Mouse (Mus musculus) limb, embryonic 15.5 days (tissue): ENCODE measurements at regions not wholly inside any gene's neighbourhood (a gene's known extent, or its start where the extent isn't known, plus 50 kb on each side); places are given as distances from the start of the nearest gene placed in this dataset.

Source experiments
- ATAC-seq: fragments of 200-750 bp; cut with Nextera tagmentation; 2 replicates; pipeline ENCODE4 v1.8.0; 2017; ENCODE audit warnings: low read depth, moderate TSS enrichment; ENCODE audit not compliant: insufficient number of reproducible peaks, low FRiP score, low TSS enrichment
- H3K27ac ChIP-seq: fragments of 300-500 bp; sonication (generic); 2 replicates; pipeline ENCODE4 v1.5.1; 2015; ENCODE audit warnings: moderate library complexity, mild to moderate bottlenecking, inconsistent platforms
- H3K27me3 ChIP-seq: fragments of 300-500 bp; sonication (generic); 2 replicates; pipeline ENCODE4 v1.6.1; 2015; ENCODE audit warnings: inconsistent platforms
- H3K36me3 ChIP-seq: fragments of 300-500 bp; sonication (generic); 2 replicates; pipeline ENCODE4 v1.6.1; 2015; ENCODE audit warnings: inconsistent platforms
- H3K4me1 ChIP-seq: fragments of 300-500 bp; sonication (generic); 2 replicates; pipeline ENCODE4 v1.6.1; 2015; ENCODE audit warnings: inconsistent platforms
- H3K4me2 ChIP-seq: fragments of 300-500 bp; sonication (generic); 2 replicates; pipeline ENCODE4 v1.6.1; 2015; ENCODE audit warnings: mild to moderate bottlenecking, inconsistent platforms
- H3K4me3 ChIP-seq: fragments of 300-500 bp; sonication (generic); 2 replicates; pipeline ENCODE4 v1.5.1; 2015; ENCODE audit warnings: mild to moderate bottlenecking, inconsistent platforms
- H3K9ac ChIP-seq: fragments of 300-500 bp; sonication (generic); 2 replicates; pipeline ENCODE4 v1.6.1; 2015; ENCODE audit warnings: inconsistent platforms
- H3K9me3 ChIP-seq: fragments of 300-500 bp; sonication (generic); 2 replicates; pipeline ENCODE4 v1.6.1; 2016; ENCODE audit warnings: inconsistent platforms
- WGBS: fragments of 180-500 bp; shearing (Covaris S2); methylation state at CpG from one replicate; pipeline ENCODE4 v1.1.7; 2015; 5-methylcytosine and 5-hydroxymethylcytosine counted together

DNA sequence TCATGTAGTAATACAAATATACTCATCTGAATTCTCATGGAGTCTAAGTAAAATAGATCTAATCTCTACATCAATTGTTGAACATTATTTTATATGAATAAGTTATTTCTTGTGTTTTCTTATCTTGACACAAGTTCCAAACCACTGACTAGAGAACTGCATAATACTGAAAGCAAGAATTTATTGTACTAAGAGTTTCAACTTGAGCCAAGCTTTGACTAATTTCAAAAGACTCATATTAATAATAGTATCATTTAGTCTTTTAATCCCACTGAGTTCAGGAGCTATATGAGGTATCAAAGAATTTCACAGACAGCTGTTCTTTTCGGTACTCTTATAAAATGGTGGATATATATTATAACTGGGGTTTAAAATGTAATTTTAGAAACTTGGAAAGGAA is 103.3 kb upstream of the Tbl1xr1 start:
- Histone ChIP-seq H3K4me1 (no peaks in the 10 kb centered on the region), H3K4me3 (no peak overlapping the region), H3K9ac (no peak overlapping the region), H3K27ac (no peak overlapping the region), H3K9me3 (no peaks in the 10 kb centered on the region), H3K4me2 (no peak overlapping the region), H3K27me3 (no peaks in the 10 kb centered on the region), H3K36me3 (no peaks in the 10 kb centered on the region)
- ATAC-seq, result no peak
- WGBS, result 62% methylated on average over 1 of the region's 1 CpGs

GRCm38 (mm10) chr3:21973681-21974080 is 102.8 kb upstream of the Tbl1xr1 start:
- Histone ChIP-seq H3K4me2 (no peak overlapping the region), H3K27ac (no peak overlapping the region), H3K4me1 (no peaks in the 10 kb centered on the region), H3K9ac (no peak overlapping the region), H3K4me3 (no peak overlapping the region), H3K36me3 (no peaks in the 10 kb centered on the region), H3K9me3 (no peaks in the 10 kb centered on the region), H3K27me3 (no peaks in the 10 kb centered on the region)
- ATAC-seq, result no peak
- WGBS, result 58% methylated on average over 7 of the region's 7 CpGs

GRCm38 (mm10) chr3:21974766-21975165 is 101.7 kb upstream of the Tbl1xr1 start:
- Histone ChIP-seq H3K36me3 (no peaks in the 10 kb centered on the region), H3K9ac (no peak overlapping the region), H3K27me3 (no peaks in the 10 kb centered on the region), H3K4me1 (no peaks in the 10 kb centered on the region), H3K4me3 (no peak overlapping the region), H3K4me2 (no peak overlapping the region), H3K27ac (no peak overlapping the region), H3K9me3 (no peaks in the 10 kb centered on the region)
- no peak for ATAC-seq
- WGBS, result 71% methylated on average over 2 of the region's 2 CpGs

GRCm38 (mm10) chr3:21977775-21978174 is 98.7 kb upstream of the Tbl1xr1 start:
- Histone ChIP-seq H3K27ac (no peak overlapping the region), H3K27me3 (no peaks in the 10 kb centered on the region), H3K4me1 (no peaks in the 10 kb centered on the region), H3K9me3 (no peaks in the 10 kb centered on the region), H3K4me3 (no peak overlapping the region), H3K4me2 (no peak overlapping the region), H3K9ac (no peak overlapping the region), H3K36me3 (no peaks in the 10 kb centered on the region)
- ATAC-seq, result no peak
- WGBS, result 86% methylated on average over 1 of the region's 1 CpGs

DNA sequence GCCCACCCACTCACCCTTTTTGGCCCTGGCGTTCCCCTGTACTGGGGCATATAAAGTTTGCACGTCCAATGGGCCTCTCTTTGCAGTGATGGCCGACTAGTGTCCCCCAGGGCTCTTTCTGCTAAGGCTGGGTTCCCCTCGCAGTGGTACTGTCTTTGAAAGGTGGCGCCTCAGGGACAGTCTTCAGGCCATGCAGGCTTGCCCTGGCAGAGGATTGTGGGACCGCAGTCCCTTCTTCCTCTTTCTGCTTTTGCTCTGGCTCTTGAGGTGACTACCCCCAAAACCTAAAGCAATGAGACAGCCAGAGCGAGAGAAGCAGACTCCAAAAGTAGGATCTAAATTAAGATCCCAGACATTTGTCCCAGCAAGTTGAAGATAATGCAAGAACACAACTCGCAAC is 93.5 kb upstream of the Tbl1xr1 start:
- WGBS, result 85% methylated on average over 8 of the region's 8 CpGs
- no peak overlapping the region for H3K4me3 ChIP-seq
- H3K36me3 ChIP-seq, result no peaks in the 10 kb centered on the region
- no peaks in the 10 kb centered on the region for H3K9me3 ChIP-seq
- H3K27ac ChIP-seq, result no peak overlapping the region
- no peak overlapping the region for H3K4me2 ChIP-seq
- H3K27me3 ChIP-seq, result no peaks in the 10 kb centered on the region
- ATAC-seq, result no peak
- no peaks in the 10 kb centered on the region for H3K4me1 ChIP-seq
- H3K9ac ChIP-seq, result no peak overlapping the region

DNA sequence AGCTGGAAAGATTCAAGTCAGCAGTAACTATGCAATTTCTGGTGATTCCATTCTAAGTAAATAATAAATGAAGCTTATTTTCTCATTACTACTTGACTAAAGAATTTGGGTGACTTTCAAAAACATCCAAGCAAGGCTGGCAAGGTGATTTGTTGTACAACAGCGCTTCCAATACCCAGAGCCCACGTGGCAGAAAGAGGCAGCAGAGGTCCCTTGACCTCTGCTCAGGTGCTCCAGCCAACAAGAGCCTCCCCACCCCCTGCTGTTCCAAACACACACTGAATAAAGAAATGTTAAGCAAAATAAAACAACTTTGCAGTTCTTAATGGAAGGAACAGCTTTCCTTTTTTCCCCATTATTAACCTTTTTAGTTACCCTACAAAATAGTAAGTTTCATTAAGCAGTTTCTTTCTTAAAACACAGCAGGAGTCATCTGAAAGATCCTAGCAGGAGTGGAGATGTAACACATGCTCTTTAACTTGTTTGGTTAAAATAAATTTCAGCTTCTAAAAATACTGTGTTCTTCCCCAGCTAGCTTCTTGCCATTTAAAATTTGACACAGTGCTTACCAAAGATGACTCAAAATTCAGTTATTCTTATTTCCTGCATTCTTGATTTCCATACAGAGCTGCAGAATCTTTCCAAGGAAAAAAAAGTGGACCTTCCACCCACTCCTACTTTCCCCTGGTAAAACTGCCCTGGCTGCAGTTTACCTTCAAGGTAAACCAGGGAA is 92.3 kb upstream of the Tbl1xr1 start:
- ATAC-seq, result no peak
- no peak overlapping the region for H3K27ac ChIP-seq
- 35% methylated on average over 2 of the region's 2 CpGs for WGBS
- no peaks in the 10 kb centered on the region for H3K36me3 ChIP-seq
- H3K27me3 ChIP-seq, result no peaks in the 10 kb centered on the region
- no peak overlapping the region for H3K4me3 ChIP-seq
- no peaks in the 10 kb centered on the region for H3K9me3 ChIP-seq
- H3K9ac ChIP-seq, result no peak overlapping the region
- no peaks in the 10 kb centered on the region for H3K4me1 ChIP-seq
- no peak overlapping the region for H3K4me2 ChIP-seq

DNA sequence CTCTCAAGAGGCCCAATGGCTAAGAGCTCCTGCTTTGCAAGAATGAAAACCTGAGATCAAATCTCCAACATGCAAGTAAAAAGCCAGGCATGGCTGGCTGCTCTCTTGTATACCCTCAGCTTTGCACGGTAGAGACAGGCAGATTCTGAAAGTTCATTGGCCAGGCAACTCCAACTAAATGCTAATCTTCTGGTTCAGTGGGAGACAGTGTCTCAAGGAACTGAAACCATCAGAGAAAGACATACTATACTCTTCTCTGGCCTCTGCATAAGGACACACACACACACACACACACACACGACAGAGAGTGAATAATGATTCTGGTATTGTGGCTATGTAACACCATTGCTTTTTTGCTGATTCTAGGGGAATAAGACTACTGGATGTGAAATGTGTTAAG is 91.6 kb upstream of the Tbl1xr1 start:
- no peaks in the 10 kb centered on the region for H3K9me3 ChIP-seq
- H3K4me1 ChIP-seq, result no peaks in the 10 kb centered on the region
- no peak overlapping the region for H3K27ac ChIP-seq
- WGBS, result 57% methylated on average over 2 of the region's 2 CpGs
- no peak overlapping the region for H3K4me2 ChIP-seq
- H3K9ac ChIP-seq, result no peak overlapping the region
- H3K27me3 ChIP-seq, result no peaks in the 10 kb centered on the region
- ATAC-seq, result no peak
- no peaks in the 10 kb centered on the region for H3K36me3 ChIP-seq
- H3K4me3 ChIP-seq, result no peak overlapping the region

DNA sequence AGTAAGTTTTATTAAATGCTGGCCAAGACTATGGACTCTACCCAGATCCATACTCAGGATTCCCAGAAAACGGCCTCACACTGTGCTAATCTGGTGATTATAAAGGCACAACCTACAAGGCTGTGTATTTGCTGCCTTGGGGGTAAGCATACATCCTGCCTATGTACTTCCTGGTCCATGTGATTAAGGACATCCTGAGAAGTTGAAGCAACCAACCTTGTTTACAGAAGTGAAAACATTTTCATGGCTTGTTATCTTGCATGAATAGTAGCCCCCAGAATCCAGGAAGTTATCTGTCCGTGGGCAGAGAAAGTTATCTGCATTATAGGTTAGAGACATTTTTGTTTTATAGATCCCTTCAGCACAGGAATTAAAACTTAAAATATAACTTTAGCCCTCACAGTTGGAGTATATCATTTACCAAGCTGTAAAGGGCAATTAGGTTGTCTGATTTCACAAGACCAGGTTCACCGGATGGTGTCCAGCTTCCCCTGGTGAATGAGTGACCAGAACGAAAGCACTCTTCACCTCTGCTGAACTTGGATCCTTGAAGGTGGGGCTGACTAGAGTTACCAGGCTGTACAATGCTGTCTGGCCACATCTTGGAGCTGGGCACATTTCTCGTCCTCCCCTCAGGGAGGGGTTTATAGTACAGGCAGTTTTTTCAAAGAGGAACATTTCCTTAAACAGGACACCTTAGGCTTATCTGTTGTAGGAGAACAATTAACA is 90.1 kb upstream of the Tbl1xr1 start:
- H3K4me3 ChIP-seq, result no peak overlapping the region
- H3K9me3 ChIP-seq, result no peaks in the 10 kb centered on the region
- ATAC-seq, result no peak
- H3K27me3 ChIP-seq, result no peaks in the 10 kb centered on the region
- no peaks in the 10 kb centered on the region for H3K36me3 ChIP-seq
- no peaks in the 10 kb centered on the region for H3K4me1 ChIP-seq
- no peak overlapping the region for H3K27ac ChIP-seq
- no peak overlapping the region for H3K4me2 ChIP-seq
- WGBS, result 67% methylated on average over 5 of the region's 5 CpGs
- no peak overlapping the region for H3K9ac ChIP-seq

DNA sequence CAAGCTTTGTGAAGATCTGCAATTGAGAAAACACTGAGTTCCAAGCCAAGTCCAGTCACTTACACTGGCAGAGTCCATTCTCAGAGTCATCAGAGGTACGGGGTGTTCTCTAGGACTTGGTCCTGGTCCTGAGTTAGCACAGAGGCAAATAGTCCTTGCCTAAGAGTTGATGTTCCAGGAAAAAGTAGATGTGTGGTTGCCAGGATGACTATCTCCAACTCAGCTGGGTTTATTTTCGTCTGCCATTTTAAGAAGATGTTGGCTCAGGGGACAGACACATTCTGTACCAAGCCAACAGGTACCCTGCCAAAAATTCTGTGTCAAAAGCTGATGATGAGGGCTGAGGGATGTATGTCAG is 89.6 kb upstream of the Tbl1xr1 start:
- H3K27me3 ChIP-seq, result no peaks in the 10 kb centered on the region
- no peak overlapping the region for H3K9ac ChIP-seq
- no peaks in the 10 kb centered on the region for H3K9me3 ChIP-seq
- H3K27ac ChIP-seq, result no peak overlapping the region
- no peak overlapping the region for H3K4me2 ChIP-seq
- no peaks in the 10 kb centered on the region for H3K36me3 ChIP-seq
- no peak overlapping the region for H3K4me3 ChIP-seq
- WGBS, result 92% methylated on average over 2 of the region's 2 CpGs
- no peak for ATAC-seq
- H3K4me1 ChIP-seq, result no peaks in the 10 kb centered on the region

- Histone ChIP-seq H3K9ac (no peak overlapping the region), H3K36me3 (no peaks in the 10 kb centered on the region), H3K27ac (no peak overlapping the region), H3K9me3 (no peaks in the 10 kb centered on the region), H3K4me3 (no peak overlapping the region), H3K27me3 (no peaks in the 10 kb centered on the region), H3K4me1 (no peaks in the 10 kb centered on the region), H3K4me2 (no peak overlapping the region)
- WGBS, result 77% methylated on average over 5 of the region's 5 CpGs
- ATAC-seq, result no peak
Measured at GRCm38 (mm10) chr3:21987455-21988009, 88.9 kb upstream of the Tbl1xr1 start.

DNA sequence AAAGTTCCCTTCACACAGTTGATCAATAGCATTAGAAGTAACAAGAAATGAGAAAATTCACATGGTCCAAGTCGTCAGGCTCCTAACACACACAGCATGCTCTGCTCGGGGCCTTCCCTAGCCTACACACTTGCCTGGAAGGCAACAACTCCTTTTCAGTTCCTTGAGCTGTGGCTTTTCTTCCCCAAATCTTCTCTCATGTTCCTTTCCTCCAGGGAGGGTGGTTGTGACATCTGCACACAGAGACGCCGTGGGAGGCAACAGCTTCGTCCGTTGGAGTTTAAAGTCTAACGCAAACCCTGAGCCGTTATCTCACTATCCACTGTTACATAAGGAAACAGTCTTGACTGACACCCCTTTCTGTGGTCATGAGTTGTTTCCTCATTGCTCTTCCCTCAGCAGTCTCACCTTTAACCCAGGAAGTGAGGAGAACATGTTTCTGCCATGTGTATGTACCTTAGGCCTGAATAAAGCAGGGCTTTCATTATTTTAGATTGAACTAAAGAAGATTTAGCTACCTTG is 88.4 kb upstream of the Tbl1xr1 start:
- no peak for ATAC-seq
- no peaks in the 10 kb centered on the region for H3K36me3 ChIP-seq
- WGBS, result 82% methylated on average over 8 of the region's 8 CpGs
- H3K4me3 ChIP-seq, result no peak overlapping the region
- H3K9me3 ChIP-seq, result no peaks in the 10 kb centered on the region
- no peaks in the 10 kb centered on the region for H3K27me3 ChIP-seq
- H3K4me1 ChIP-seq, result no peaks in the 10 kb centered on the region
- no peak overlapping the region for H3K9ac ChIP-seq
- no peak overlapping the region for H3K4me2 ChIP-seq
- H3K27ac ChIP-seq, result no peak overlapping the region

DNA sequence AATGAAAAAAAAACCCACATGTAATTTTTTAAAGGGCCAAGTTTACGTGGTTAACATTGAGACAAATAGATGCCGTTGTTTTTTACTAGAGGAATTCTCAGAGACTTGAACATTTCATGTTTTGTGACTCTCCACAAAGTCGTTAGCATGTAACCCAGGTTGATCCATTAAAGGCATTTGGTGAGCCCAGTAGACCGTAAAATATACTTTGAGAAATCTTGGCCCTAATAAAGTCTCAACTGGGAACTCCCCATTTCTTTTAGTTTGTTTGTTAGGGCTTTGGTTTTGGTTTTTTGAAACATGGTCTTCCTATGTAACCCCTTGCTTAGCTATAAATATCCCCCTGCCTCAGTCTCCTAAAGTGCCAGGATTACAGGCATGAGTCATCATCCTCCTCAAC is 85.9 kb upstream of the Tbl1xr1 start:
- H3K27ac ChIP-seq, result no peak overlapping the region
- no peaks in the 10 kb centered on the region for H3K36me3 ChIP-seq
- no peak overlapping the region for H3K9ac ChIP-seq
- ATAC-seq, result no peak
- 44% methylated on average over 4 of the region's 4 CpGs for WGBS
- H3K9me3 ChIP-seq, result no peaks in the 10 kb centered on the region
- no peaks in the 10 kb centered on the region for H3K4me1 ChIP-seq
- H3K4me2 ChIP-seq, result no peak overlapping the region
- no peak overlapping the region for H3K4me3 ChIP-seq
- no peaks in the 10 kb centered on the region for H3K27me3 ChIP-seq
